Mouse (Mus musculus) C2C12 (cell line): ENCODE measurements around the gene Camkk1.

Experiments
- CEBPB ChIP-seq: IDR thresholded peaks from one replicate; pipeline ENCODE4 v1.6.1; 2011; ENCODE audit warnings: low read depth, mild to moderate bottlenecking, control low read depth, moderate library complexity
- CTCF ChIP-seq: IDR thresholded peaks from one replicate; pipeline ENCODE4 v1.5.1; 2011; ENCODE audit not compliant: control insufficient read depth, insufficient read depth, insufficient read length
- FOSL1 ChIP-seq: IDR thresholded peaks from one replicate; pipeline ENCODE4 v1.8.0; 2011; ENCODE audit warnings: mild to moderate bottlenecking, low read length; ENCODE audit not compliant: poor library complexity, insufficient read depth, severe bottlenecking
- MAX ChIP-seq: IDR thresholded peaks from one replicate; pipeline ENCODE4 v1.6.1; 2011; ENCODE audit warnings: mild to moderate bottlenecking, control low read depth
- MYOD1 ChIP-seq: IDR thresholded peaks from one replicate; pipeline ENCODE4 v1.6.1; 2011; ENCODE audit warnings: low read depth; ENCODE audit not compliant: control insufficient read depth, insufficient read length
- MYOG ChIP-seq: IDR thresholded peaks from one replicate; pipeline ENCODE4 v1.6.1; 2011; ENCODE audit not compliant: control insufficient read depth, insufficient read length; ENCODE audit errors: extremely low read depth
- USF1 ChIP-seq: IDR thresholded peaks from one replicate; pipeline ENCODE4 v1.6.1; 2011; ENCODE audit warnings: low read depth, mild to moderate bottlenecking, control low read depth, moderate library complexity

- TF ChIP-seq USF1: no peak
- peak; percentile 68 for TF ChIP-seq CTCF
- no peak for TF ChIP-seq MAX
- no peak for TF ChIP-seq CEBPB
- no peak for TF ChIP-seq MYOG
- no peak for TF ChIP-seq FOSL1
- TF ChIP-seq MYOD1: no peak
Observed at GRCm38 (mm10) chr11:73039102-73039799, 20.4 kb downstream of the Camkk1 start.
